Mouse (Mus musculus): ENCODE measurements at regions not wholly inside any gene's neighbourhood (a gene's known extent, or its start where the extent isn't known, plus 50 kb on each side); places are given as distances from the start of the nearest gene placed in this dataset.

DNA sequence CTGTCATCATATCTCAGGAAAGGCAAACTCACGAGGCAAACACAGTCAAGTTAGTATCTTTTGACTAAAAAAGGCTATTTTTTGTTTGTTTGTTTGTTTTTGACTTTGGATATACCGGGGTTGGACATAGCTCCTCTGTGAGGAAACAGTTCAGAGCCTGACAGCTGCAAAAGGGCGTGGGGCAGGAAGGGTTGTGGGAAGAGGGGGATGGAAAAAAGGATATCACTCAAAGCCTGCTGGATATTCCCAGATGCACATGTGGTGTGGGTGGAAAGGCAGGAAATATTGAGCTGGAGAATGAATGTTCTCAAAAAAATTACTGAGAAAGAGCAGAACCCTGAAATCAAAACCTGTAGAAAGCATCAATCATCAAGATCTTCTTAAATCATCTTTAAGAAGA lies 537.7 kb downstream of the Nebl start:
- 71% methylated on average over 3 of the region's 3 CpGs for WGBS
- DNase-seq, result no peak
- TF ChIP-seq CTCF (IDR thresholded peaks at IDR 0.05; ENCODE audit: borderline replicate concordance, insufficient read depth, low read depth, low read length) (no peak), POLR2A (IDR thresholded peaks at IDR 0.05; ENCODE audit: borderline replicate concordance, insufficient read depth, low read length) (no peak)
- Histone ChIP-seq H3K4me1 (ENCODE audit: control insufficient read depth, insufficient read depth, low read length) (no peaks in the 10 kb centered on the region), H3K27me3 (ENCODE audit: control insufficient read depth, insufficient read depth, low read length) (no peaks in the 10 kb centered on the region), H3K27ac (ENCODE audit: insufficient read depth, low read length) (no peak overlapping the region), H3K4me3 (replicated peaks; ENCODE audit: insufficient read depth, low read depth, low read length) (no peak overlapping the region)

DNA sequence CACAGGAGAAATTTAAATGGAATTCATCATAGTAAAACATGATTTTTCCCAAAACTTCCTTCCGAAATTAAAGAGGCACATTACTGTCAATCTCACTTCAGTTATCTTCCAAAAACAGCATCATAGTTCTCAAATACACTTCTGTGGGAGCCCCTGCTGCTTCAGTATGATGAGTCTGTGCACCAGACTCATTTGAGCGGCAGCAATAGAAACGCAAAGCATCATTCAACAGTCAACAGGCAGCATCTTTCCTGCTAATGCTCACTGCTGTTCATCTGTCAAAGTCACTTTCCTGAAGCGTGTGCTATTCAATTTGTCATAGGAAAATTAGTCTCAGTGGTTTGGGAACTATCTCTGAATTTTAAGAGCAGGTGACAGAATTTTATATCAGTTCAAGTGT lies 542.1 kb downstream of the Nebl start:
- no peak overlapping the region for H3K4me3 ChIP-seq (replicated peaks; ENCODE audit: insufficient read depth, low read depth, low read length)
- H3K4me1 ChIP-seq (ENCODE audit: control insufficient read depth, insufficient read depth, low read length), result no peaks in the 10 kb centered on the region
- 58% methylated on average over 4 of the region's 4 CpGs for WGBS

GRCm38 (mm10) chr2:17187822-17188221 lies 543.4 kb downstream of the Nebl start:
- Histone ChIP-seq H3K27ac (ENCODE audit: insufficient read depth, low read length) (no peak overlapping the region), H3K4me1 (ENCODE audit: control insufficient read depth, insufficient read depth, low read length) (no peaks in the 10 kb centered on the region), H3K4me3 (replicated peaks; ENCODE audit: insufficient read depth, low read depth, low read length) (no peak overlapping the region), H3K27me3 (ENCODE audit: control insufficient read depth, insufficient read depth, low read length) (no peaks in the 10 kb centered on the region)
- TF ChIP-seq POLR2A (IDR thresholded peaks at IDR 0.05; ENCODE audit: borderline replicate concordance, insufficient read depth, low read length) (no peak), CTCF (IDR thresholded peaks at IDR 0.05; ENCODE audit: borderline replicate concordance, insufficient read depth, low read depth, low read length) (no peak)
- 50% methylated on average over 1 of the region's 1 CpGs for WGBS
- DNase-seq, result no peak

More for the DNA sequence above, 542.1 kb downstream of the Nebl start:
- no peak for DNase-seq
- TF ChIP-seq POLR2A (IDR thresholded peaks at IDR 0.05; ENCODE audit: borderline replicate concordance, insufficient read depth, low read length) (no peak), CTCF (IDR thresholded peaks at IDR 0.05; ENCODE audit: borderline replicate concordance, insufficient read depth, low read depth, low read length) (no peak)
- no peaks in the 10 kb centered on the region for H3K27me3 ChIP-seq (ENCODE audit: control insufficient read depth, insufficient read depth, low read length)
- H3K27ac ChIP-seq (ENCODE audit: insufficient read depth, low read length), result no peak overlapping the region

DNA sequence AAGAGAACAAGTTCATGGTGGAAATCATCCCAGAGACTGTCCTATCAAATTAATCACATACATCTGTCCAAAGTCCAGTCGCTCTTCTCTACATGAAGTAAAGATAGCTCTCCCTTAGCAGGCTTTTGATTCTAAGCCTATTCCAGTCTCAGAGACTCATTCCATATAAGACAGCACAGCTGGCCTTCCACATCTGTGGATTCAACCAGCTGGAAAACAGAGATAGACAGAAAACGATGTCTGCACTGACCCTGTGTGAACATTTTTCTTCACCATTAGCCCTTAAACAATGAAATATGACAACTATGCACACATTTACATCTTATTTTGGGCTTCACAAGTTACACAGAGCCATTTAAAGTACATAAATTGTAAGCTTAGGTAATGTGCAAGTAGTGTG lies 547.6 kb downstream of the Nebl start:
- no peaks in the 10 kb centered on the region for H3K4me1 ChIP-seq (ENCODE audit: control insufficient read depth, insufficient read depth, low read length)
- DNase-seq, result no peak
- no peak for TF ChIP-seq POLR2A (IDR thresholded peaks at IDR 0.05; ENCODE audit: borderline replicate concordance, insufficient read depth, low read length)
- TF ChIP-seq CTCF (IDR thresholded peaks at IDR 0.05; ENCODE audit: borderline replicate concordance, insufficient read depth, low read depth, low read length), result no peak
- no peak overlapping the region for H3K4me3 ChIP-seq (replicated peaks; ENCODE audit: insufficient read depth, low read depth, low read length)
- 45% methylated on average over 2 of the region's 2 CpGs for WGBS
- no peak overlapping the region for H3K27ac ChIP-seq (ENCODE audit: insufficient read depth, low read length)
- H3K27me3 ChIP-seq (ENCODE audit: control insufficient read depth, insufficient read depth, low read length), result no peaks in the 10 kb centered on the region

- 95% methylated on average over 2 of the region's 2 CpGs for WGBS
- TF ChIP-seq POLR2A (IDR thresholded peaks at IDR 0.05; ENCODE audit: borderline replicate concordance, insufficient read depth, low read length), result no peak
- TF ChIP-seq CTCF (IDR thresholded peaks at IDR 0.05; ENCODE audit: borderline replicate concordance, insufficient read depth, low read depth, low read length), result no peak
- no peaks in the 10 kb centered on the region for H3K27me3 ChIP-seq (ENCODE audit: control insufficient read depth, insufficient read depth, low read length)
- no peak overlapping the region for H3K4me3 ChIP-seq (replicated peaks; ENCODE audit: insufficient read depth, low read depth, low read length)
- no peaks in the 10 kb centered on the region for H3K4me1 ChIP-seq (ENCODE audit: control insufficient read depth, insufficient read depth, low read length)
- no peak for DNase-seq
- H3K27ac ChIP-seq (ENCODE audit: insufficient read depth, low read length), result no peak overlapping the region
Measured at GRCm38 (mm10) chr2:17181597-17181996, 549.7 kb downstream of the Nebl start.

DNA sequence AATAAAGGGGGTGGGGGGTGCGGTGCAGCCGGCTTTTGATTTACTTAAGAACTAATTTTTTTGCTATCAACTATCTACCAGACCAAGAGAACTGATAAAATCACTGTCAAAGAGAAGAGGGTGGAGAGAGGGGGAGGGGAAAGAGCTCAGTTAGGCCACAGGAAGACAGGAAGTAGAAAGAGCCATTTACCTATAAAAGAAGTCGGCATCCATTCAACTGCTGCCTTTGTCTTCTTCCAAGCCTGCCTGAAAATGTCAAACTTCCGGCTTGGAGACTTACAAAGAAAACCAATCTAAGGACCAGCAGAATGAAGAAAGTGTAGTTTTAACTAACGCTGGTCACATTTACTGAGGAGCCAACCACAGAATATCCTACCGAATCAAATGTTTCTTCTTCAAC lies 562.4 kb downstream of the Nebl start:
- H3K27ac ChIP-seq (ENCODE audit: insufficient read depth, low read length), result no peak overlapping the region
- TF ChIP-seq POLR2A (IDR thresholded peaks at IDR 0.05; ENCODE audit: borderline replicate concordance, insufficient read depth, low read length) (no peak), CTCF (IDR thresholded peaks at IDR 0.05; ENCODE audit: borderline replicate concordance, insufficient read depth, low read depth, low read length) (no peak)
- H3K4me3 ChIP-seq (replicated peaks; ENCODE audit: insufficient read depth, low read depth, low read length), result no peak overlapping the region
- no peak for DNase-seq
- no peaks in the 10 kb centered on the region for H3K27me3 ChIP-seq (ENCODE audit: control insufficient read depth, insufficient read depth, low read length)
- peaks cover under 1% of the 10 kb centered on the region; the same call in 1 of the 2 replicates for H3K4me1 ChIP-seq (ENCODE audit: control insufficient read depth, insufficient read depth, low read length)
- 93% methylated on average over 6 of the region's 6 CpGs for WGBS

DNA sequence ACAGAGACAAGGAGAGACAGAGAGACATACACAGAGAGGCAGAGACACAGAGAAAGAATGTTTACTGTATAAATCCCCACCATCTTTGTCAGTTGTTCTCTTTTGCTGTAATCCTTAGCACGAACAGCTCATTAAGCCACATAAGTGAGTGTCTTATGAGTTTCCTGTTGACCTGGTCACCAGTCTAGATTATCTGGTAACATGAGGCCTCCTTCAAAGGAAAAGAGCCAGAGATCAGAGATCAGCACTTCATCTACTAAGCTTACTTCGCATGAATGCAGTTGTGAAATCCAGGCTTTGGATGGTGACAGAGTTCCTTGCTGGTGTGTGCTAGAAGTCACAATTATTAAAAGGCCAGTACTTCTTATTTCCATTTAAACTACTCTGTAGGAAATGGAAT lies 566.2 kb downstream of the Nebl start:
- WGBS, result 89% methylated on average over 2 of the region's 2 CpGs
- DNase-seq, result no peak
- H3K4me3 ChIP-seq (replicated peaks; ENCODE audit: insufficient read depth, low read depth, low read length), result no peak overlapping the region
- H3K27me3 ChIP-seq (ENCODE audit: control insufficient read depth, insufficient read depth, low read length), result no peaks in the 10 kb centered on the region
- no peak overlapping the region for H3K27ac ChIP-seq (ENCODE audit: insufficient read depth, low read length)
- H3K4me1 ChIP-seq (ENCODE audit: control insufficient read depth, insufficient read depth, low read length), result no peaks in the 10 kb centered on the region
- TF ChIP-seq POLR2A (IDR thresholded peaks at IDR 0.05; ENCODE audit: borderline replicate concordance, insufficient read depth, low read length), result no peak
- no peak for TF ChIP-seq CTCF (IDR thresholded peaks at IDR 0.05; ENCODE audit: borderline replicate concordance, insufficient read depth, low read depth, low read length)

- H3K4me1 ChIP-seq (ENCODE audit: control insufficient read depth, insufficient read depth, low read length), result no peaks in the 10 kb centered on the region
- H3K27me3 ChIP-seq (ENCODE audit: control insufficient read depth, insufficient read depth, low read length), result no peaks in the 10 kb centered on the region
- H3K27ac ChIP-seq (ENCODE audit: insufficient read depth, low read length), result no peak overlapping the region
- DNase-seq, result peak in 1 of 2 experiments; percentile 18
- TF ChIP-seq CTCF (IDR thresholded peaks at IDR 0.05; ENCODE audit: borderline replicate concordance, insufficient read depth, low read depth, low read length), result no peak
- no peak for TF ChIP-seq POLR2A (IDR thresholded peaks at IDR 0.05; ENCODE audit: borderline replicate concordance, insufficient read depth, low read length)
- no peak overlapping the region for H3K4me3 ChIP-seq (replicated peaks; ENCODE audit: insufficient read depth, low read depth, low read length)
- 18% methylated on average over 1 of the region's 1 CpGs for WGBS
Measured at GRCm38 (mm10) chr2:17158463-17158862, 572.8 kb downstream of the Nebl start.

All from cerebellum, adult 2 months (tissue).